Mouse (Mus musculus): ENCODE data around the gene Olfr734. TPM values are rescaled to one million over a fixed set of nuclear protein-coding genes. Genes with fewer than 3 reads are reported as not detected.

Gene Olfr734
- total RNA-seq (2014; rRNA removed) (not detected in 2 replicates), polyA plus RNA-seq (2012; rRNA removed) (not detected in 2 replicates)

DNA sequence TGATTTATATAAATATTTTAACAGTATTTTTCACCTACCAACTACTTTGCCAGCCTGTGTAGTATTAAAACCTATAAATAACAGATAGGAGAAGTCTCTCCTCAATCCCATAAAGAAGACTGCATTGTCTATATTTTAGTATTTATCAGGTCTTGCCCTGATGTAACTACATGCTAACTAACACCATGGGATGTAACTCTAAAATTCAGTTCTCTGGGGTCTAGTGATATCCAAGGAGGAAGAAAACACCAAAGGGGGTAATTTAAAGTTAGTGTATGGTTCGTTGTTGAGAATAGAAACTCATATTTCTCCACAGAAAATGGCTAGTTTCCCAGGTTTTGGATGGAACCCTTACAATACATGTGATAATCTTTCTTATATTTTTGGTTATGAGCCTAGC, at the start of gene Olfr734:
TSS of gene Olfr734 (minus strand) at position 101 of the 400 bp plus-strand sequence.
- no peak within 1 kb of the TSS for H3K27ac ChIP-seq (replicated peaks; ENCODE audit: insufficient read depth, low read depth, low read length)
- no peak for DNase-seq (ENCODE audit: extremely low read depth, low read depth, low spot score)
- no peak within 1 kb of the TSS for H3K9ac ChIP-seq (ENCODE audit: low read depth, low read length)
- TF ChIP-seq CTCF (IDR thresholded peaks at IDR 0.05; ENCODE audit: low read depth, low read length) (no peak), POLR2A (IDR thresholded peaks at IDR 0.05; ENCODE audit: extremely low read depth, insufficient read depth, low read length) (no peak)
- WGBS, result 63% methylated on average over 1 of the region's 1 CpGs
- H3K4me1 ChIP-seq (ENCODE audit: control insufficient read depth, insufficient read depth, low read length), result no peaks in the 10 kb centered on the region
- H3K4me3 ChIP-seq (ENCODE audit: insufficient read depth, low read depth, low read length), result no peak within 1 kb of the TSS
- no peaks in the 10 kb centered on the region for H3K36me3 ChIP-seq (ENCODE audit: control insufficient read depth, insufficient read depth, low read length)
- no peaks in the 10 kb centered on the region for H3K27me3 ChIP-seq (ENCODE audit: control insufficient read depth, insufficient read depth, low read length)
- no peaks in the 10 kb centered on the region for H3K79me2 ChIP-seq (ENCODE audit: control insufficient read depth, insufficient read depth, low read length)

DNA sequence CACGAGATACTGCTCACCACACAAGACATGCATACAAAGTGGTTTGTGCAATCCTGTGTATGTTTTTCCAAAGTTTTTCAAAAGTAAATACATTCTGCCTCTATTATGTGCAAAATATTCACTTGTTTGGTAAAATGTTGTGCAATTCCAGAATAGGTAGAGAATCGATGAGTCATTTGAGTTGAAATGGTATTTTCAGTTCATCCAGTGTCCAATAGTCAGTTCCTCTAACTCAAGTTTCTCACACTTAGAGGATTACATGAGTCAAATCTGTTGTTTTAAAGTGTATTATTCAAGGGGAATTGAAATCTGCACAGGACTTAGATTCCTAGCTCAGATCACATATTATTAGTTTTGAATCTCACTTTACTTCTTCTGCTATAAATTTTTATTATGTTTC, 37.0 kb upstream of the Olfr734 start:
- Histone ChIP-seq H3K4me1 (ENCODE audit: control insufficient read depth, insufficient read depth, low read length) (peaks cover 3% of the 10 kb centered on the region; the same call in 1 of the 2 replicates), H3K4me3 (ENCODE audit: insufficient read depth, low read depth, low read length) (no peak overlapping the region), H3K79me2 (ENCODE audit: control insufficient read depth, insufficient read depth, low read length) (no peaks in the 10 kb centered on the region), H3K27ac (replicated peaks; ENCODE audit: insufficient read depth, low read depth, low read length) (no peak overlapping the region), H3K27me3 (ENCODE audit: control insufficient read depth, insufficient read depth, low read length) (no peaks in the 10 kb centered on the region), H3K36me3 (ENCODE audit: control insufficient read depth, insufficient read depth, low read length) (no peaks in the 10 kb centered on the region), H3K9ac (ENCODE audit: low read depth, low read length) (no peak overlapping the region)
- WGBS, result 15% methylated on average over 2 of the region's 2 CpGs
- TF ChIP-seq CTCF (IDR thresholded peaks at IDR 0.05; ENCODE audit: low read depth, low read length), result no peak
- DNase-seq (ENCODE audit: extremely low read depth, low read depth, low spot score), result peak; percentile 72

DNA sequence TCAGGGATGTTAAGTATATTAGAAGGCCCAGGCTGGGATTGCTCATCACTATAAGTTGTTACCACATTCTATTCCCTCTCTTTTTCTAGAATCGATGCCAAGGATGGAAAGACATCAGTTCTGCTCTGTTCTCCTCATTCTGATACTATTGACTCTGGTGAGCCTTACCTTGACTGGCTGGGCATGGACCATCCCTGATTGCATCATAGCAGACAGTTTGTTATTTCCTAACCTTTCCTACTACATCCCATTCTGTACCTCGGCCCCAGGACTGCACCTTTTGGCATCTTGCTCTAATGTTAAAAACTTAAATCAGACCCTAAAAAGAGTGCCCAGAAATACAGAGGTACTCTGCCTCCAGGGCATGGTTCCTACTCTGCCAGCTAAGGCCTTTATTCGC, 33.9 kb upstream of the Olfr734 start:
- WGBS, result 42% methylated on average over 3 of the region's 3 CpGs
- peak; percentile 77 for DNase-seq (ENCODE audit: extremely low read depth, low read depth, low spot score)
- Histone ChIP-seq H3K4me1 (ENCODE audit: control insufficient read depth, insufficient read depth, low read length) (peaks cover 6% of the 10 kb centered on the region; the same call in 1 of the 2 replicates), H3K79me2 (ENCODE audit: control insufficient read depth, insufficient read depth, low read length) (no peaks in the 10 kb centered on the region), H3K9ac (ENCODE audit: low read depth, low read length) (no peak overlapping the region), H3K27me3 (ENCODE audit: control insufficient read depth, insufficient read depth, low read length) (no peaks in the 10 kb centered on the region), H3K27ac (replicated peaks; ENCODE audit: insufficient read depth, low read depth, low read length) (no peak overlapping the region), H3K36me3 (ENCODE audit: control insufficient read depth, insufficient read depth, low read length) (no peaks in the 10 kb centered on the region), H3K4me3 (ENCODE audit: insufficient read depth, low read depth, low read length) (no peak overlapping the region)
- no peak for TF ChIP-seq POLR2A (IDR thresholded peaks at IDR 0.05; ENCODE audit: extremely low read depth, insufficient read depth, low read length)
- no peak for TF ChIP-seq CTCF (IDR thresholded peaks at IDR 0.05; ENCODE audit: low read depth, low read length)

DNA sequence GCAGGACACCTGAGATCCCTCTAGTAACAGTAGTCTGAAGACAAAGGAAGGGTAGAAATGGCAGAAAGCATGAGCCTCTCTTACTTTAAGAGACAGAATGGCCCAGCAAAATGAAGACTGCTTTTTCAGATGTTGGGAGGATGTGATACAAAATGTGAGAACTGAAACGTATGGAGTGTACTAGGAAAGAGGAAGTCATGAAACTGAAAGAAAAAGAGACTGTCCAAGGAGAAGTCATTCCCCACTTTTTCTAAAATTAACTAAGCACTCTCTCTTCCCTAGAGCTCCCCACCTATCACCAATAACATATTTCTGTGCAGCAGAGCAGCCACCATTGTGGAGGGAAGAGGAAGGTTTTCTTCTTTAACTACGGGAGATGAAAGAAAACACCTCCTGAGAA, 31.0 kb upstream of the Olfr734 start, which contains the start of gene Tlr11:
TSS of gene Tlr11 (plus strand) at position 322 of the 400 bp plus-strand sequence.
- no peak within 1 kb of the TSS for H3K9ac ChIP-seq (ENCODE audit: low read depth, low read length)
- TF ChIP-seq CTCF (IDR thresholded peaks at IDR 0.05; ENCODE audit: low read depth, low read length), result no peak
- TF ChIP-seq POLR2A (IDR thresholded peaks at IDR 0.05; ENCODE audit: extremely low read depth, insufficient read depth, low read length), result no peak
- H3K27me3 ChIP-seq (ENCODE audit: control insufficient read depth, insufficient read depth, low read length), result no peaks in the 10 kb centered on the region
- peak; percentile 35 for DNase-seq (ENCODE audit: extremely low read depth, low read depth, low spot score)
- no peak within 1 kb of the TSS for H3K4me3 ChIP-seq (ENCODE audit: insufficient read depth, low read depth, low read length)
- no peaks in the 10 kb centered on the region for H3K36me3 ChIP-seq (ENCODE audit: control insufficient read depth, insufficient read depth, low read length)
- 0 out of 2 replicates have a peak within 1 kb of the TSS, but pooled peaks have one; percentile 10 for H3K27ac ChIP-seq (replicated peaks; ENCODE audit: insufficient read depth, low read depth, low read length)
- no peaks in the 10 kb centered on the region for H3K79me2 ChIP-seq (ENCODE audit: control insufficient read depth, insufficient read depth, low read length)
- 77% methylated on average over 2 of the region's 2 CpGs for WGBS
- H3K4me1 ChIP-seq (ENCODE audit: control insufficient read depth, insufficient read depth, low read length), result peaks cover 3% of the 10 kb centered on the region; the same call in 1 of the 2 replicates

DNA sequence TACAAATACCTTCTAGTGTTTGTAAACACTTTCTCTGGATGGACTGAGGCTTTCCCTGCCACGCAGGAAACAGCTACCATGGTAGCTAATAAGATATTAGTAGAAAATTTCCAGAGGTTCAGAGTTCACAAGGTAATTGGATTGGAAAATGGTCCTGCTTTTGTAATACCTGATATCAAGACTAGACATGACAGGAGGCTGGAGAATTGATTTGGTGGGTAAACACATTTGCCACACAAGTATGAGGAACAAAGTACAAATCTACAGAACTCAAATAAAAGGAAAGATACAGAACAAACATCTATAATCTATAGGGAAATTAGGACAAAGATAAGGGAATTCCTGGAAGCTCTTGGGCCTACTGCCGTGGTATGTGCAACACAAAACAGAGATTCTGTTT, 30.2 kb upstream of the Olfr734 start:
- H3K36me3 ChIP-seq (ENCODE audit: control insufficient read depth, insufficient read depth, low read length), result no peaks in the 10 kb centered on the region
- peaks cover 3% of the 10 kb centered on the region; the same call in 1 of the 2 replicates for H3K4me1 ChIP-seq (ENCODE audit: control insufficient read depth, insufficient read depth, low read length)
- H3K79me2 ChIP-seq (ENCODE audit: control insufficient read depth, insufficient read depth, low read length), result no peaks in the 10 kb centered on the region
- H3K9ac ChIP-seq (ENCODE audit: low read depth, low read length), result no peak overlapping the region
- H3K4me3 ChIP-seq (ENCODE audit: insufficient read depth, low read depth, low read length), result no peak overlapping the region
- no peak overlapping the region for H3K27ac ChIP-seq (replicated peaks; ENCODE audit: insufficient read depth, low read depth, low read length)
- TF ChIP-seq POLR2A (IDR thresholded peaks at IDR 0.05; ENCODE audit: extremely low read depth, insufficient read depth, low read length) (no peak), CTCF (IDR thresholded peaks at IDR 0.05; ENCODE audit: low read depth, low read length) (no peak)
- WGBS, result 21% methylated on average over 2 of the region's 2 CpGs
- no peaks in the 10 kb centered on the region for H3K27me3 ChIP-seq (ENCODE audit: control insufficient read depth, insufficient read depth, low read length)
- DNase-seq (ENCODE audit: extremely low read depth, low read depth, low spot score), result peak; percentile 94

DNA sequence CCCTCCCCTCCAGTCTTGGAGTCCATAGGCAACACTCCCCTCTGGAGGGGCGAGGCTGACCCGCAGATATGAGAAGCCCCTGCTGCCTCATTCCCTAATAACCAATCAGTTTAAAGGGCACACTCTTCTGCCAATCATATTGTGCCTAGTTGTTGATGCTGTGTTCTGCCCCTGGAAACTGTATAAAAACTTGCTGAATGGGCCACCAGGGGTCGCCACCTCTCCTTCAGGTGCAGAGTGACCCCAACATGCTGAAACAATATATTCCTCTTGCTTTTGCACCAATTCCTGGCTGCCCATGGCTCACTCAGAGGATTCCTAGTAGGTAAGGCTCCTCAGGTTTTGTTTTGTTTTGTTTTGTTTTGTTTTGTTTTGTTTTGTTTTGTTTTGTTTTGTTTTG, 25.9 kb upstream of the Olfr734 start:
- no peak overlapping the region for H3K9ac ChIP-seq (ENCODE audit: low read depth, low read length)
- no peak overlapping the region for H3K4me3 ChIP-seq (ENCODE audit: insufficient read depth, low read depth, low read length)
- no peaks in the 10 kb centered on the region for H3K36me3 ChIP-seq (ENCODE audit: control insufficient read depth, insufficient read depth, low read length)
- H3K79me2 ChIP-seq (ENCODE audit: control insufficient read depth, insufficient read depth, low read length), result no peaks in the 10 kb centered on the region
- no peak overlapping the region for H3K27ac ChIP-seq (replicated peaks; ENCODE audit: insufficient read depth, low read depth, low read length)
- WGBS, result 46% methylated on average over 3 of the region's 3 CpGs
- TF ChIP-seq CTCF (IDR thresholded peaks at IDR 0.05; ENCODE audit: low read depth, low read length), result peak; percentile 83
- TF ChIP-seq POLR2A (IDR thresholded peaks at IDR 0.05; ENCODE audit: extremely low read depth, insufficient read depth, low read length), result no peak
- peaks cover 3% of the 10 kb centered on the region; the same call in 1 of the 2 replicates for H3K4me1 ChIP-seq (ENCODE audit: control insufficient read depth, insufficient read depth, low read length)
- DNase-seq (ENCODE audit: extremely low read depth, low read depth, low spot score), result peak; percentile 23
- H3K27me3 ChIP-seq (ENCODE audit: control insufficient read depth, insufficient read depth, low read length), result no peaks in the 10 kb centered on the region
